Mouse (Mus musculus) 3T3-L1 (cell line): ENCODE measurements around the gene Ndufb6.
"Not testable (repeated sequence)": the region's sequence is repeated elsewhere in the genome, so short reads cannot be mapped to it uniquely, and the experiment has no call there.

Experiments used
- DNase-seq: peaks from one replicate; pipeline ENCODE4 v3.0.0-alpha.2; 2015; ENCODE audit warnings: low read depth, low spot score

Gene Ndufb6

GRCm38 (mm10) chr4:40279276-40279900, at the start of gene Ndufb6:
Gene Ndufb6, minus strand, starts transcription at chr4:40279421.
- peak; percentile 90 for DNase-seq

GRCm38 (mm10) chr4:40327161-40327560, 47.9 kb upstream of the Ndufb6 start:
- no peak for DNase-seq

GRCm38 (mm10) chr4:40324620-40325019, 45.4 kb upstream of the Ndufb6 start:
- DNase-seq, result no peak

DNA sequence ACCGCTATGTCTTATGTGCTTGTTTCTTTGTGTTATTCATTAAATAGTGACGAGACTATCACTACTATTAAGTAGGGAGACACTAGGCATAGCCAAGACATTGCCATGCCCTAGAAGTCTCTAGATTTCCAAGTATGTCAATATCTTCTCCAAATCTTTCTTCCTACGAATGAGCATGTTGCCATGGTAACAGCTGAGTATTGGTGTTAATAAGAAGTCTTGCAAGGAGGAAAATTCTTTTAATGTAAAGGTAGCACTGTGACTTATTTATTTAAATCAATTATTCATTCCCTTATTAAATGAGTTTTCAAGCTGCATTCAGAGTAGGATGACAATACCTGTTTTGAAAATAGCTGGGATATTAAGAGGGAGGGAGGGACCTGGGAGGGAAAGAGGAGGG, 38.2 kb upstream of the Ndufb6 start:
- DNase-seq, result no peak

GRCm38 (mm10) chr4:40313026-40313425, 33.8 kb upstream of the Ndufb6 start:
- DNase-seq, result no peak

DNA sequence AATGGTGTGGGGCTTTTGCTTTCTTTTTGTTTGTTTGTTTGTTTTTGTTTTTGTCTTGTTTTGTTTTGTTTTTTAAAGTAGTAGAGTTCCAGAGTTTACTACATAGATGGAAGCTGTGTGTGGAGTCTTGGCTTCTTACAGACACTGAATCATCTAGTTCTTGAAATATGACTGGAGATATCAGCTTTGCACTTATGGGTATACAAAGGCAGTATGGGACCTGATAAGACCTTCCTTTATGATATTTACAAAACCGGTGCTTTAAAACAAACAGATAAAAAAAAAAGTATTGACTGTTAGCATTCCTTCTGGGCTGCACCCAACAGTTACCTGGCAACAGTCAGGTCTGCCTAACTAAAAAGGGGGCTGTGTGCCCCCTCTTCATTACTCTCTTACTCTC, 33.0 kb upstream of the Ndufb6 start:
- DNase-seq, result no peak

GRCm38 (mm10) chr4:40310796-40311383, 31.7 kb upstream of the Ndufb6 start:
- DNase-seq, result peak; percentile 16

DNA sequence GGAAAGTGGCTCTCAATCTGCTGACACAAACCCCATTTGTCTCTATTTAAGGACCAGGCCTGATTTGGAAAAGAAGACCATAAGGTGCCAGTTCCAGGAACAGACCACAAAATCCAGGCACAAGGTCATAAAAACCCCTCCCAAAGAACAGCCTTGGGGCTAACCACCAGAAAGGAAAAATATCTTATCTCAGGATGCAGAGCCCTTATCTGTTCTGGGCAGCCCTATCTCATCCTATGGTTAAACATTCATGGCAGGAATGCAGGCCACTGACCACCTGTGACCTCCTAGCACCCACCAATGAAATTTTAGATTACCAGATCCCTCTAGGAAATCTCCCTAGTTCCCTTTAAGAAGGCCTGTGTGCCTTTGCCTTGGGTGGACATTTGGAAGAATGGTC, 30.5 kb upstream of the Ndufb6 start:
- no peak for DNase-seq

DNA sequence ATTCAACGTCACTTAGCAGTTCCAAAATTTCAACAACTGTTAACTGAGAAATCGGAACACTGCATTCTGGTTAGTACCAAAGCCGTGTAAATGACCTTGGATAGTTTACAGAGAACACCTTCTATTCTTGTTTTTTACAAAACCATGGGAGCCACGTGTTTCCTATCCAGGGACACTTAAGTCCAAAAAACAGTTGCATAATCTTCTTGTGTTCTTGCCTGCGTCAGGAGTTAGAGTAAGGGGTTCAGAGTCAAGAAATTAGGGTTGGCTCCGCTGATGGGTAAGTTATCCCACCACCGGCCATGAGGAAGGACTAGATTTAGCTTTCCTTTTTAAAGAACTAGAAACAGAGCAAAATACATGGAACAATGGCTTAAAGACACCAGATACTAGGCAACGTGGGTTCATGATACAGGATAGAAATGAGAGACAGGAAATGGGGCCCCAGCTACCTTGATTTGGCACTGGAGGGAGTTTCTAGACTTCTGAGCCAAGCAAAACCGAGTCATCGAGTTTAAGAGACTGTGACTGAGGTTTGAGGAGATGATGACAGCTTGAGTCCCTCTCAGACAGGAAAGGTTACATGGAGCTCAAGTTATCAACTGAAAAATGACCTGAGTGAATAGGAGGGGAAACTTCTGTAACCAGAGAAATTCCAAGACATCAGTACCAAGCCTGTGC, 23.4 kb upstream of the Ndufb6 start:
- DNase-seq, result peak; percentile 59

DNA sequence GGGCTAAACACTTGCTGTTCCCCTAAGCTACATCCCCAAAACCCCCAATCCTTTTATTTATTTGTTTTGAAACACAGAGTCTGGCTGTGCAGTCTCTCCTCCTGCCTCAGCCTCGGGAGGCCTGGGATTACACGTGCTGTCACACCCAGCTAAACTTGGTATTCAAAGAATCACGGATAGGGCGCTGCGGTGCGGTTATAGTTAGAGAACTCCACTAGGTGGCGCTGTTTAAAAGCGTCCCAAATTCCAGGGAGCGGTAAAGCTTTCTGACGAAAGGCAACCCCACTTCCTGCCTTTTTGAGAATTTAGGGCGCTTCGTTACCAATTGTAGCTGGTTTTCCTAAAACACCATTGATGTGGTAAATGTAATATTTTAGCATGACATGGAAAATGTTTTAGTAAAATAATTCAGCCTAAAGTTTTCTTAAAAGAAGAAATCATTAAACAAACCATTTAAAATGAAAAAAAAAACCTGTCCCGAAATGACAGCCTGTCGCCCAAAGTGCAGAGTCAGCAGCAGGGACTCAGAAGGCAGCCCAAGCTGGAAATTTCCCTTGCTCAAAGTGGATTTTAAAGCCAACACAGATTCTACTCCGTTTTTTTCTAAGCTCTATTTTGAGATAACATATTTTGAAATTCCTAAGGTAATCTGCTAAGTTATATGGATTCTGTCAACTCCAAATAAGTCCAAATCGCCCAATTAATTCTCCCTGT, 22.0 kb upstream of the Ndufb6 start:
- peak; percentile 88 for DNase-seq

GRCm38 (mm10) chr4:40299169-40299568, 19.9 kb upstream of the Ndufb6 start:
- no peak for DNase-seq

DNA sequence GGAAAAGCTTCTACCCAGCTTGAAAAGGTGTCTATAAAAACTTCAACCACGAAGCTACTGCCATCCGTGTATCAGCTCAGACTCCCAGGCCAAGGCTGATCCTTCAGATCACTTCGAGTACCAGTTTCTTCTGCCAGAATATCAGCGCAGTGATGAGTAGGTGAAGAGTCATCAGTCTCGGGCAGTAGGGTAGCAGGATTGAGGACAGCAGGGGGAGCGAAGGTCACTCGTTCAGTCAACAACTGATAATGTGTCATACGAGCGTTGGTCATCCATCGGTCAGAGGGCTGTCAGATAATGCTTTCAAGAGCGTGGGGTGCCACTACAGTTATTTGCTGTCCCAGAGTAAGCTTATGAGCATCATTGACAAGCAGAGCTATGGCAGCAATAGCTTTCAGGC, 12.3 kb upstream of the Ndufb6 start:
- DNase-seq, result not testable (repeated sequence)

DNA sequence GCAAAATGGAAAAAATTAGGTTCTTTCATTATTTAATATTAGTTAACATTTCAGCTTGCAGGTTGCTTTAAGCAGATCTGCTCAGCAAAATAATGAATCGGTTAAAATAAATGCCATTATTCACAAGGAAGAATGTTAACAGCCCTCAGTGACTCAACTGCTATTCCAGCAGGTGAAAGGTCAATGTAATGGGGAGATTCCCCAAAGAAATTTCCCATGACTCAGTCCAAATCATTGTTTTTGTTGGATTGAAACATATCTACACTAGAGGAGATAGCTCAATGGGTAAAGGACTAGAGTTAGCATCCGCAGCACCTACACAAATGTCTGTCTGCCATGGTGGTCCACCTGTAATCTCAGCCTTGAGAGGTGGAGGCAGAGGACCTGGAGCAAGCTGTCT, 9.8 kb upstream of the Ndufb6 start:
- DNase-seq, result peak; percentile 89

GRCm38 (mm10) chr4:40287415-40287814, 8.2 kb upstream of the Ndufb6 start:
- no peak for DNase-seq

DNA sequence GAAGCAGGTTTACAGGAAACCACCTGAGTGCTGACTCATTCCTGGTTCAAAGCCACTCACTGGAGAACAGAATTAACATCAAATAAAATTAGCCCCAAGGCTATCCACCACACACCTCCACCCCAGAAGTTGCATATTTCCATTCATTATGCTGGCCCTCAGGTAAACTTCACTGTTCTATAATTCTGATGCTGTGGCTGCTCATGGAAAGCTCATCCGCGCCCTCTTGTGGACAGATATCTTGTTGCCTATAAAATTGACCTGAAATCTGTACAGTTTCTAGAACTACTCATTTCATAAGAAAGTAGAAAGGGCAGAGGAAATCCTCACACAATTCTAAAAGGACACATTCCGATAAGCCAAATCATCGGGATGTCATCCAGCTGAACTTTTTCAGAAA, 6.4 kb upstream of the Ndufb6 start:
- DNase-seq, result peak; percentile 85

DNA sequence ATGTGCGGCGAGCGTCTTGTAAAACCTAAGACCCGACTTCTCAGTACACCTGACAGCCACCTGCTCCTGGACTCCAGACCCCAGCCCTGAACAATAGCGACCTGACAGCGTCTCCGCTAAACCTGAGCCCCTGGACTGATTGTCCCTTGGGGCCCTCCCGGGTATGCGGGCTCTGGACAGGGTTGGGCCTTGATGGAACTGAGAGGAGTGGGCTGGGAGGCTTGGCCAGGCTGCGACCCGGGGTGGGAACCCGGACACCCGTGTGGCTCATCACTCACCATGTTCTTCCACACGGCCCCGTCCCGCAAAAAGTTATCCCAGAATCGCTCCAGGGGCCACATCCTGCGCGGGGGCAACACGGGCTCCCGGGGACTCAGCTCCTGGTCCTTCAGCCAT, 343 bp downstream of the Ndufb6 start:
- DNase-seq, result peak; percentile 9

- peak; percentile 98 for DNase-seq
Measured at GRCm38 (mm10) chr4:40269430-40270032, 9.7 kb downstream of the Ndufb6 start, which contains the start of the genes Smim27 and Topors. Gene Smim27, plus strand, starts transcription at chr4:40269579. Gene Topors, minus strand, starts transcription at chr4:40269850.

DNA sequence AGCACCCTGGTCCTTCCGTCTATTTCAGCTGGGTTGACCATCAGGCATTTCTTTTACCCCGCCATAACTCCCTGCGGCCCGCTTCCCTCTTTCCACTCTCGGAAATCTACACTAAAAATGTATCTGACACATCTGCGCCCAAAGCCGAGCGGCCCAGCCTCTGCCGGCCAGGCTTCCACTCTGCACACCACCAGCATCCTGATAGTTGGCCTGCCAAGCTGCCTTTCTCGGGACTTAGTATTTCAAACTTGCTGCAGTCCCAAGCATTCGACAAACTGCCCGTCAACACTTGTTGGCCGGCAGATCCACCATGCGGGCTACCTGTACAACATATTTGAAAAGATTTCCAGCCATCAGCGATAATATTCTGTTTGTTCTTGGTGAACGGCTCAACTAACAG, 10.4 kb downstream of the Ndufb6 start:
- no peak for DNase-seq

DNA sequence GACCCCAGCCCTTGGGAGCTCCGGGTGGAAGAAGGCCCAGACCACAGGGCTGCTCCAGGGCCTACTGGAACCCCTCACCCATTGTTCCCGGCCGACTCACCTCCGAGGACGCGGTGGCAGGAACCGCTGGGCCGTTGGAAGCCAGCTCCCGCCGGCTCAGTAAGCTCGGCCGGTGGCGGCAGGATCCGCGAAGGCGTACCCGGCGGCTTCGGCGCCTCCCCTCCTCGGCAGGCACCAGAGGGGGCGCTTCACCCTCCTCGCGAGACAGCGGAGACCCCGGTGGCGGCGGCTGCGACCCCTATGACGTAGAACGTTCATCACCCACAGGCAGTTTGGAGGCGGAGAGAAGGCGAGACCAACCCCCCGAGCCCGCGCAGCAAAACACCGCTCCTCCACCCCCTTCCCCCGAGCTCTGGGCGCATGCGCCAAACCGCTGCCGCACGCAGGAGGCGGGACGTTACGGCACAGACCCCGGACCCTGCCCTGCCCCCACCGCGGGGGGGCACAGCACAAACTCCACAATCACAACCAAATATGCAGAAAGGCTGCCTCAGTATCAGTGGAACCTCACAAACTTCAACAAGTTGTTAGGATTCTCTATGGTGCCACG, 10.9 kb downstream of the Ndufb6 start:
- DNase-seq, result peak; percentile 80

DNA sequence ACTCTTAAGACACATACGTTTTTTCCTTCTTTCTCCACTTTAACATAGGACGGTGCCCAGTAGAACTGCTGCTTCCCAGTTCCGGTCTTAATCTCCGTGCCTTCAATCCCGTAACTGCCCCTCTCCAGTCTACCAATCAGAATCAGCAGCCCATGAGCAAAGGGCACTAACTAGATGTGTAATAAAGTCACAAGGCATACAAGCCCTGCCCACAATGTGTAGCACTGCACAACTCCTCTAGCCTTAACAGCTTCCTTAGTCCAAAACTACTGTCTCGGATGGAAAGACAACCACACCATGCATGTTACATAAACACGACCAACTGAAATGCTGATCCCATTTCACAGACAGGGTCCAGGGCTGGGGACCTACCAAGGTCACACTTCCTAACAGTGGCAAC, 11.5 kb downstream of the Ndufb6 start:
- peak; percentile 42 for DNase-seq

GRCm38 (mm10) chr4:40264321-40264720, 14.9 kb downstream of the Ndufb6 start:
- no peak for DNase-seq
